Mouse (Mus musculus) frontal cortex, postnatal 14 days (tissue): ENCODE measurements around the gene Klhl3.

Experiments used
- DNase-seq, 2 experiments: peaks; one replicate each; pipeline ENCODE4 v3.0.0; 2022; ENCODE audit warnings: low spot score in 2 of 2

Klhl3 gene

GRCm38 (mm10) chr13:57960254-57960653 lies 153.1 kb downstream of the Klhl3 start:
- DNase-seq, result no peak

GRCm38 (mm10) chr13:57959806-57960205 lies 153.6 kb downstream of the Klhl3 start:
- DNase-seq, result no peak
